8 mouse cellular contexts compared by ENCODE assay signal in genomic region chr17:83312244-83312918, GRCm38 (mm10). TPM values are rescaled to one million over a fixed set of nuclear protein-coding genes. Genes with fewer than 3 reads are reported as not detected.
DNase-seq lines count a peak whose midpoint lies in the region; ATAC-seq and TF ChIP-seq lines count a peak whose summit lies in the region.

No protein-coding gene starts in this region.

- no peak overlapping the region for H3K4me3 ChIP-seq in forebrain, postnatal 0 days (ENCODE audit: low read depth, low read length)

- H3K4me1 ChIP-seq in forebrain, postnatal 0 days (ENCODE audit: insufficient read depth): 0 out of 2 replicates have a peak, but pooled peaks cover 3% of the 10 kb centered on the region

- H3K27ac ChIP-seq in forebrain, postnatal 0 days (ENCODE audit: low read depth, low read length): no peak overlapping the region

- no peak for TF ChIP-seq CTCF in forebrain, postnatal 0 days (IDR thresholded peaks at IDR 0.05; ENCODE audit: low read depth)

- H3K4me2 ChIP-seq in forebrain, postnatal 0 days (ENCODE audit: low read depth): peak overlapping the region; percentile 18; the same call in 1 of the 2 replicates

- H3K9ac ChIP-seq in forebrain, postnatal 0 days: no peak overlapping the region

- H3K9me3 ChIP-seq in forebrain, postnatal 0 days (ENCODE audit: low read length): no peaks in the 10 kb centered on the region

- H3K36me3 ChIP-seq in forebrain, postnatal 0 days (ENCODE audit: insufficient read depth): no peaks in the 10 kb centered on the region

- peak; percentile 97 for ATAC-seq in CD4-positive, CD25-positive, alpha-beta regulatory T cell, adult 4 months
- peak; percentile 23; the same call in 1 of the 2 replicates for ATAC-seq in forebrain, postnatal 0 days
- ATAC-seq in hematopoietic stem cell, adult 5-6 weeks (replicated peaks in 1 of 2; ENCODE audit: insufficient read depth in 1 of 2, low FRiP score in 2 of 2, low TSS enrichment in 1 of 2, low read depth in 1 of 2, poor library complexity in 2 of 2, severe bottlenecking in 2 of 2): peak; percentile 77 to 91
- peak; percentile 48 for ATAC-seq in megakaryocyte-erythroid progenitor cell, adult 5-6 weeks (replicated peaks; ENCODE audit: low FRiP score, low TSS enrichment, poor library complexity, severe bottlenecking)

- no peaks in the 10 kb centered on the region; the same call in 1 of the 2 replicates for H3K27me3 ChIP-seq in forebrain, postnatal 0 days (ENCODE audit: insufficient read depth, low read length)

- intact Hi-C loops in left cerebral cortex, postnatal 4 days (cut with DNase I): no loop called here

- peak; percentile 76 for DNase-seq in adrenal gland, adult 8-10 months
- no peak for DNase-seq in forebrain, postnatal 0 days
- DNase-seq in left cerebral cortex, postnatal 4 days: peak; percentile 55
- peak; percentile 31 for DNase-seq in right cerebral cortex, postnatal 25 days
- DNase-seq in c-Kit-positive CD71-positive TER-119-positive erythroid progenitor cells, embryonic 14.5 days (ENCODE audit: low spot score): no peak

- 6% methylated on average over 15 of the region's 15 CpGs for WGBS in forebrain, postnatal 0 days

RNA-seq across cellular contexts. Expression of gene Eml4, which starts 38.4 kb away (rescaled TPM):
- 10 to 100 TPM; 15.6 to 15.8 TPM for polyA plus RNA-seq in CD4-positive, CD25-positive, alpha-beta regulatory T cell, adult 4 months (2017; shearing (Covaris generic))
- total RNA-seq in adrenal gland, adult 8-10 months (2022): 10 to 100 TPM; 19.0 to 25.1 (median 22.4) TPM
- 51.5 and 58.7 TPM in 2 replicates for total RNA-seq in forebrain, postnatal 0 days (2014; rRNA removed)
- 12.9 and 20.0 TPM in 2 replicates for polyA plus RNA-seq in forebrain, postnatal 0 days (2015; fragmentation: Nextera tagmentation; extraction: Ambion mirVana)
- 90.9 and 91.0 TPM in 2 replicates for total RNA-seq in hematopoietic stem cell, adult 5-6 weeks (2017)
- 10 to 100 TPM; 44.9 to 47.8 TPM for total RNA-seq in left cerebral cortex, postnatal 4 days (2021)
- 7.1 and 10.3 TPM in 2 replicates for total RNA-seq in megakaryocyte-erythroid progenitor cell, adult 5-6 weeks (2014; fragmentation: Nextera tagmentation)
- 22.6 and 26.0 TPM in 2 replicates for total RNA-seq in megakaryocyte-erythroid progenitor cell, adult 5-6 weeks (2017)

Comparison
In these comparisons a context has a peak if more than half of its experiments do, and no peak if none do; other contexts are left out.
1. ATAC-seq: peak in every context shown above with its lines; median percentile 97 in CD4-positive, CD25-positive, alpha-beta regulatory T cell, adult 4 months; 84 in hematopoietic stem cell, adult 5-6 weeks; 48 in megakaryocyte-erythroid progenitor cell, adult 5-6 weeks; 23 in forebrain, postnatal 0 days.
2. DNase-seq: peak in adrenal gland, adult 8-10 months (single experiment), left cerebral cortex, postnatal 4 days (single experiment) and right cerebral cortex, postnatal 25 days (single experiment); none in forebrain, postnatal 0 days (single experiment) and c-Kit-positive CD71-positive TER-119-positive erythroid progenitor cells, embryonic 14.5 days (single experiment).